Comparison of ENCODE assay signal across 11 mouse cellular contexts in the genomic region with DNA sequence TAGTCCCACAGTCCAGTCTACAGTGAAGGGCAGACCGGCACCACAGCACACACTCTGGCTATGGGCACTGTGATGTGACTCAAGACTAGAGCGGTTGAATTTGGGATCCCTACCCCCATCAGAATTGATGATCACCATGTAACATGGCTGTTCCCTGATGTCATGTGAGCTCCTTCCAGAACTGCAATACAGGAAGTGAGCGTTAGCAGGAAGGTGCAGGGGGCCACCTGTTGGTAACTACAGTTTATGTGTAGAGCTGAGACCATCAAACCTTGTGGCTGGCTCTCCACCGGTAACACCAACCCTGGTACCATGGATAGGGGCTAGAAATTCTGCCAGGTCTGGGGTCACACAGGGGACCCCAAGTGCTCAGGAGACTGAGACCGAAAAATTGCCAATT. TPM values are rescaled to one million over a fixed set of nuclear protein-coding genes. Genes with fewer than 3 reads are reported as not detected.
DNase-seq lines count a peak whose midpoint lies in the region; ATAC-seq and TF ChIP-seq lines count a peak whose summit lies in the region.
"Had no signal": no experiment of that assay in that cellular context is flagged by ENCODE, and none has a peak within 500 bp of the region (broad histone marks: within the 10 kb centered on the region; RNA-seq: fewer than 3 reads in every experiment).

No protein-coding gene starts in this region.

- no peak for ATAC-seq in heart, embryonic 13.5 days (ENCODE audit: extremely low read depth, insufficient number of reproducible peaks, low FRiP score, low TSS enrichment)
- ATAC-seq in forebrain, embryonic 15.5 days (replicated peaks): no peak
- no peak for ATAC-seq in midbrain, embryonic 15.5 days (replicated peaks)
- ATAC-seq: Patski had no signal

- peak; percentile 28 for TF ChIP-seq RAD21 in CH12.LX (IDR thresholded peaks at IDR 0.05; ENCODE audit: low read depth, low read length)

- in situ Hi-C loops in CH12.LX (cut with MboI; ENCODE audit: low pct_ligation_motif_present, low pct_unique_long_range_greater_than_20kb, low sequenced_read_pairs): no loop called here

- H3K9ac ChIP-seq in heart, embryonic 13.5 days: no peak overlapping the region
- no peak overlapping the region for H3K9ac ChIP-seq in CH12.LX (ENCODE audit: insufficient read depth, low read depth)
- no peak overlapping the region for H3K9ac ChIP-seq in forebrain, embryonic 15.5 days (replicated peaks)
- H3K9ac ChIP-seq in midbrain, embryonic 15.5 days: no peak overlapping the region
- H3K9ac ChIP-seq: embryonic facial prominence, embryonic 15.5 days had no signal

- WGBS in heart, embryonic 13.5 days: 60% methylated on average over 5 of the region's 5 CpGs
- 74% methylated on average over 5 of the region's 5 CpGs for WGBS in forebrain, embryonic 15.5 days
- WGBS in midbrain, embryonic 15.5 days: 70% methylated on average over 5 of the region's 5 CpGs

- H3K4me1 ChIP-seq in heart, embryonic 13.5 days: peaks cover 44% of the 10 kb centered on the region
- peaks cover 4 to 18% of the 10 kb centered on the region in 2 experiments for H3K4me1 ChIP-seq in CH12.LX (ENCODE audit: control insufficient read depth in 1 of 2, insufficient read depth in 2 of 2)
- H3K4me1 ChIP-seq in forebrain, embryonic 15.5 days: peaks cover 30% of the 10 kb centered on the region
- H3K4me1 ChIP-seq in midbrain, embryonic 15.5 days: peaks cover 40% of the 10 kb centered on the region

- H3K79me2 ChIP-seq in CH12.LX (replicated peaks; ENCODE audit: control insufficient read depth, extremely low read depth, insufficient read depth, poor library complexity, severe bottlenecking): no peaks in the 10 kb centered on the region; the same call in 1 of the 2 replicates

- TF ChIP-seq EP300 in CH12.LX (IDR thresholded peaks at IDR 0.05; ENCODE audit: low read length): no peak

- H3K9me3 ChIP-seq in heart, embryonic 13.5 days: no peaks in the 10 kb centered on the region
- no peaks in the 10 kb centered on the region for H3K9me3 ChIP-seq in CH12.LX (replicated peaks; ENCODE audit: low read length)
- H3K9me3 ChIP-seq in forebrain, embryonic 15.5 days: no peaks in the 10 kb centered on the region
- H3K9me3 ChIP-seq in midbrain, embryonic 15.5 days: no peaks in the 10 kb centered on the region
- H3K9me3 ChIP-seq: embryonic facial prominence, embryonic 15.5 days had no signal

- peaks cover 10% of the 10 kb centered on the region for H3K36me3 ChIP-seq in heart, embryonic 13.5 days
- peaks cover 9 to 70% of the 10 kb centered on the region in 2 experiments for H3K36me3 ChIP-seq in CH12.LX (replicated peaks in 1 of 2; ENCODE audit: control insufficient read depth in 1 of 2, insufficient read depth in 1 of 2, low read length in 1 of 2)
- H3K36me3 ChIP-seq in forebrain, embryonic 15.5 days: no peaks in the 10 kb centered on the region
- no peaks in the 10 kb centered on the region for H3K36me3 ChIP-seq in midbrain, embryonic 15.5 days (replicated peaks)
- H3K36me3 ChIP-seq: embryonic facial prominence, embryonic 15.5 days had no signal

- no peaks in the 10 kb centered on the region for H3K27me3 ChIP-seq in heart, embryonic 13.5 days (replicated peaks)
- no peaks in the 10 kb centered on the region for H3K27me3 ChIP-seq in CH12.LX (replicated peaks)
- no peaks in the 10 kb centered on the region for H3K27me3 ChIP-seq in forebrain, embryonic 15.5 days
- no peaks in the 10 kb centered on the region for H3K27me3 ChIP-seq in midbrain, embryonic 15.5 days (replicated peaks)
- H3K27me3 ChIP-seq: embryonic facial prominence, embryonic 15.5 days; Patski had no signal

- H3K4me2 ChIP-seq in heart, embryonic 13.5 days: no peak overlapping the region
- H3K4me2 ChIP-seq in CH12.LX (ENCODE audit: insufficient read depth, low read depth, poor library complexity, severe bottlenecking): no peak overlapping the region
- no peak overlapping the region for H3K4me2 ChIP-seq in forebrain, embryonic 15.5 days (replicated peaks)
- peak overlapping the region; percentile 54 for H3K4me2 ChIP-seq in midbrain, embryonic 15.5 days
- H3K4me2 ChIP-seq: embryonic facial prominence, embryonic 15.5 days had no signal

- DNase-seq in heart, adult 11 months: no peak
- peak; percentile 45 for DNase-seq in CH12.LX (ENCODE audit: extremely low read depth)
- no peak for DNase-seq in ovary, postnatal 14 days (ENCODE audit: low spot score)
- DNase-seq in adrenal gland, postnatal 25 days: no peak
- DNase-seq in gastrocnemius, postnatal 25 days: no peak
- DNase-seq: layer of hippocampus, postnatal 36 days had no signal

- peak overlapping the region; percentile 96 for H3K27ac ChIP-seq in heart, embryonic 13.5 days (replicated peaks)
- no peak overlapping the region for H3K27ac ChIP-seq in CH12.LX (ENCODE audit: insufficient read depth, low read depth)
- peak overlapping the region; percentile 94 for H3K27ac ChIP-seq in forebrain, embryonic 15.5 days (replicated peaks)
- H3K27ac ChIP-seq in midbrain, embryonic 15.5 days: peak overlapping the region; percentile 98
- H3K27ac ChIP-seq: embryonic facial prominence, embryonic 15.5 days had no signal

- H3K4me3 ChIP-seq in heart, embryonic 13.5 days: no peak overlapping the region
- H3K4me3 ChIP-seq in CH12.LX (replicated peaks in 1 of 3; ENCODE audit: low read depth in 2 of 3, low read length in 2 of 3, poor library complexity in 1 of 3): no peak overlapping the region
- no peak overlapping the region for H3K4me3 ChIP-seq in forebrain, embryonic 15.5 days
- no peak overlapping the region for H3K4me3 ChIP-seq in midbrain, embryonic 15.5 days
- H3K4me3 ChIP-seq: embryonic facial prominence, embryonic 15.5 days had no signal

- TF ChIP-seq CTCF in CH12.LX (conservative IDR thresholded peaks at IDR 0.05 in 1 of 2, IDR thresholded peaks at IDR 0.05 in 1 of 2; ENCODE audit: low read depth in 2 of 2, low read length in 2 of 2): peak in 1 of 2 experiments; percentile 36; a peak in 2 of 4 replicates

- no peak for TF ChIP-seq POLR2A in CH12.LX (IDR thresholded peaks at IDR 0.05; ENCODE audit: low read depth, low read length)

- dilution Hi-C loops in CH12.LX (cut with MboI; ENCODE audit: extremely low pct_ligation_motif_present, extremely low pct_unique_long_range_greater_than_20kb, low sequenced_read_pairs): no loop called here

TF ChIP-seq in CH12.LX, 34 proteins besides CTCF, POLR2A, EP300 and RAD21:
- TF ChIP-seq ELF1 (IDR thresholded peaks at IDR 0.05; ENCODE audit: low read depth, low read length) (peak; percentile 79), PAX5 (IDR thresholded peaks at IDR 0.05; ENCODE audit: low read length) (no peak)

RNA-seq across cellular contexts. Expression of a gene that starts 8.2 kb away (rescaled TPM):
- 19.5 and 20.0 TPM in 2 replicates for polyA plus RNA-seq in heart, embryonic 13.5 days (2015; fragmentation: Nextera tagmentation; extraction: Ambion mirVana)
- total RNA-seq in CH12.LX (2012; rRNA removed): 9.1 and 11.0 TPM in 2 replicates
- 4.8 and 5.4 TPM in 2 replicates for total RNA-seq in CH12.LX (2014; rRNA removed)
- 7.9 and 9.5 TPM in 2 replicates for polyA plus RNA-seq in CH12.LX (2012; ENCODE audit: insufficient read length, low read depth)
- polyA plus RNA-seq in forebrain, embryonic 15.5 days (2015; fragmentation: Nextera tagmentation; extraction: Ambion mirVana): 19.2 and 23.1 TPM in 2 replicates
- polyA plus RNA-seq in midbrain, embryonic 15.5 days (2015; fragmentation: Nextera tagmentation; extraction: Ambion mirVana): 32.7 and 38.5 TPM in 2 replicates
- 8.7 and 10.5 TPM in 2 replicates for total RNA-seq in adrenal gland, postnatal 25 days (2021)
- 1 to 10 TPM; 2.8 to 3.1 TPM for total RNA-seq in gastrocnemius, postnatal 25 days (2021)

RNA-seq across cellular contexts. Expression of a gene that starts 10.7 kb away (rescaled TPM):
- polyA plus RNA-seq in heart, embryonic 13.5 days (2015; fragmentation: Nextera tagmentation; extraction: Ambion mirVana): 61.7 and 64.1 TPM in 2 replicates
- total RNA-seq in CH12.LX (2012; rRNA removed) (14.3 and 17.8 TPM in 2 replicates), CH12.LX (2014; rRNA removed) (9.1 and 9.8 TPM in 2 replicates)
- 14.9 and 16.3 TPM in 2 replicates for polyA plus RNA-seq in CH12.LX (2012; ENCODE audit: insufficient read length, low read depth)
- 219 and 235 TPM in 2 replicates for polyA plus RNA-seq in forebrain, embryonic 15.5 days (2015; fragmentation: Nextera tagmentation; extraction: Ambion mirVana)
- 404 and 429 TPM in 2 replicates for polyA plus RNA-seq in midbrain, embryonic 15.5 days (2015; fragmentation: Nextera tagmentation; extraction: Ambion mirVana)
- 90.9 and 141 TPM in 2 replicates for total RNA-seq in adrenal gland, postnatal 25 days (2021)
- 1 to 10 TPM; 5.2 to 5.3 TPM for total RNA-seq in gastrocnemius, postnatal 25 days (2021)

RNA-seq across cellular contexts. Expression of a gene that starts 19.5 kb away (rescaled TPM):
- 86.6 and 92.1 TPM in 2 replicates for polyA plus RNA-seq in heart, embryonic 13.5 days (2015; fragmentation: Nextera tagmentation; extraction: Ambion mirVana)
- total RNA-seq in CH12.LX (2012; rRNA removed) (110 and 119 TPM in 2 replicates), CH12.LX (2014; rRNA removed) (52.6 and 57.4 TPM in 2 replicates)
- polyA plus RNA-seq in CH12.LX (2012; ENCODE audit: insufficient read length, low read depth): 100 and 114 TPM in 2 replicates
- 253 and 263 TPM in 2 replicates for polyA plus RNA-seq in forebrain, embryonic 15.5 days (2015; fragmentation: Nextera tagmentation; extraction: Ambion mirVana)
- 336 and 351 TPM in 2 replicates for polyA plus RNA-seq in midbrain, embryonic 15.5 days (2015; fragmentation: Nextera tagmentation; extraction: Ambion mirVana)
- 79.2 and 85.4 TPM in 2 replicates for total RNA-seq in adrenal gland, postnatal 25 days (2021)
- 10 to 100 TPM in 1 of 2 experiments, 1 to 10 TPM in 1; 7.6 to 10.4 TPM for total RNA-seq in gastrocnemius, postnatal 25 days (2021)

RNA-seq across cellular contexts. Expression of a gene that starts 22.0 kb away (rescaled TPM):
- polyA plus RNA-seq in heart, embryonic 13.5 days (2015; fragmentation: Nextera tagmentation; extraction: Ambion mirVana): 53.5 TPM in 2 replicates
- 24.6 and 25.7 TPM in 2 replicates for total RNA-seq in CH12.LX (2012; rRNA removed)
- total RNA-seq in CH12.LX (2014; rRNA removed): 15.3 and 15.7 TPM in 2 replicates
- polyA plus RNA-seq in CH12.LX (2012; ENCODE audit: insufficient read length, low read depth): 27.2 and 30.7 TPM in 2 replicates
- 68.7 and 81.0 TPM in 2 replicates for polyA plus RNA-seq in forebrain, embryonic 15.5 days (2015; fragmentation: Nextera tagmentation; extraction: Ambion mirVana)
- 75.2 and 76.8 TPM in 2 replicates for polyA plus RNA-seq in midbrain, embryonic 15.5 days (2015; fragmentation: Nextera tagmentation; extraction: Ambion mirVana)
- 59.8 and 65.9 TPM in 2 replicates for total RNA-seq in adrenal gland, postnatal 25 days (2021)
- total RNA-seq in gastrocnemius, postnatal 25 days (2021): 10 to 100 TPM; 28.2 to 37.5 TPM

RNA-seq across cellular contexts. Expression of a gene that starts 29.1 kb away (rescaled TPM):
- 99.5 and 107 TPM in 2 replicates for polyA plus RNA-seq in heart, embryonic 13.5 days (2015; fragmentation: Nextera tagmentation; extraction: Ambion mirVana)
- 405 and 494 TPM in 2 replicates for total RNA-seq in CH12.LX (2012; rRNA removed)
- 464 and 485 TPM in 2 replicates for total RNA-seq in CH12.LX (2014; rRNA removed)
- polyA plus RNA-seq in CH12.LX (2012; ENCODE audit: insufficient read length, low read depth): 472 and 483 TPM in 2 replicates
- 117 and 125 TPM in 2 replicates for polyA plus RNA-seq in forebrain, embryonic 15.5 days (2015; fragmentation: Nextera tagmentation; extraction: Ambion mirVana)
- polyA plus RNA-seq in midbrain, embryonic 15.5 days (2015; fragmentation: Nextera tagmentation; extraction: Ambion mirVana): 101 TPM in 2 replicates
- 66.3 and 95.0 TPM in 2 replicates for total RNA-seq in adrenal gland, postnatal 25 days (2021)
- 10 to 100 TPM; 51.9 to 54.0 TPM for total RNA-seq in gastrocnemius, postnatal 25 days (2021)
